Mouse (Mus musculus): Measurements from ENCODE around the gene Map4. TPM values are rescaled to one million over a fixed set of nuclear protein-coding genes. Genes with fewer than 3 reads are reported as not detected.
"Not testable (repeated sequence)": the region's sequence is repeated elsewhere in the genome, so short reads cannot be mapped to it uniquely, and the experiment has no call there.

Gene Map4
- polyA plus RNA-seq, 1 experiment from 2014 or later, result 54.4 TPM

DNA sequence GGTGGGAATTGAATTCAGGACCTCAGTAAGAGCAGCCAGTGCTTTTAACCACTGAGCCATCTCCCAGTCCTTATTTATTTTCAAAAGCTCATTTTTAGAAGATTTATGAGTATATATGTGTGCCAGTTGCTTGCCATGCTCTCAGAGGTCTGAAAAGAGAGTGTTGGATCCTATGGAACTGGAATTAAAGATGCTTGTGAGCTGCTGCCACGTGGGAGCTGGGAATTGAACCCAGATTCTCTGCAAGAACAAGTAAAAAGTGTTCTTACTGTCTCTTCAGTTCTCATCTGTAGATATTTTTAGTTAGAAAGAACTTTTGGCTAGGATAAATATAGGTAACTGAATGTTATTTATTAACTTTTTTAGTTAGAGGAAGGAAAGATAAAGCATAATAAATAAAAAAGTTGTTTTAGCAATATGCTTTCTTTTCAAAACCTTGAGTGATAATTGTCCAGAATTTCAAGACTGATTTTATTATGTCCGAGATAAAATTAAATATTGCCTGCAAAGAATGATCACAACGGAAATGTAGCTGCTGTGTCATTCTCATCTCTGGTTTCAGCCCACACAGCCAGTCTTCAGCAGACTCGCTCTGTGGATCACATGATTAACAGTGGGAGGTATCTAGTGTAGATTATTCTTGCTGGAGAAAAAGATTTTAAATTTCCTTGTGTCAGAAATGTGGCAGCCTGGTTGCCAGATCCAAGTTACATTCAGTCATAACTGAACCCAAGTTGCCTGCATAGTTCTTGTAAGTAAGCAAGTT is 37.3 kb downstream of the Map4 start:
- 0 out of 2 replicates have a peak overlapping the region, but pooled peaks have one; percentile 5 for H3K4me2 ChIP-seq (replicated peaks)
- 38% methylated on average over 4 of the region's 4 CpGs for WGBS
- no peaks in the 10 kb centered on the region for H3K27me3 ChIP-seq (replicated peaks)
- H3K9me3 ChIP-seq, result no peaks in the 10 kb centered on the region
- no peak overlapping the region for H3K9ac ChIP-seq
- H3K4me1 ChIP-seq (replicated peaks), result 0 out of 2 replicates have a peak, but pooled peaks cover 2% of the 10 kb centered on the region
- peak overlapping the region; percentile 17; the same call in 1 of the 2 replicates for H3K27ac ChIP-seq
- H3K4me3 ChIP-seq (replicated peaks), result no peak overlapping the region
- ATAC-seq, result peak; percentile 83
- H3K36me3 ChIP-seq, result no peaks in the 10 kb centered on the region

GRCm38 (mm10) chr9:109969181-109969580 is 37.9 kb downstream of the Map4 start:
- Histone ChIP-seq H3K36me3 (no peaks in the 10 kb centered on the region), H3K4me1 (replicated peaks) (0 out of 2 replicates have a peak, but pooled peaks cover 2% of the 10 kb centered on the region), H3K4me2 (replicated peaks) (0 out of 2 replicates have a peak overlapping the region, but pooled peaks have one; percentile 5), H3K27ac (no peak overlapping the region; the same call in 1 of the 2 replicates), H3K27me3 (replicated peaks) (no peaks in the 10 kb centered on the region), H3K9ac (no peak overlapping the region), H3K9me3 (no peaks in the 10 kb centered on the region), H3K4me3 (replicated peaks) (no peak overlapping the region)
- WGBS, result 54% methylated on average over 3 of the region's 3 CpGs
- peak; percentile 24; the same call in 1 of the 2 replicates for ATAC-seq

- H3K27me3 ChIP-seq (replicated peaks), result no peaks in the 10 kb centered on the region
- no peak overlapping the region for H3K4me2 ChIP-seq (replicated peaks)
- H3K9ac ChIP-seq, result no peak overlapping the region
- no peaks in the 10 kb centered on the region for H3K9me3 ChIP-seq
- H3K36me3 ChIP-seq, result no peaks in the 10 kb centered on the region
- H3K27ac ChIP-seq, result no peak overlapping the region
- H3K4me1 ChIP-seq (replicated peaks), result 0 out of 2 replicates have a peak, but pooled peaks cover 2% of the 10 kb centered on the region
- no peak overlapping the region for H3K4me3 ChIP-seq (replicated peaks)
- ATAC-seq, result no peak
- WGBS, result 68% methylated on average over 4 of the region's 4 CpGs
Measured at GRCm38 (mm10) chr9:109969792-109970336, 38.6 kb downstream of the Map4 start.

DNA sequence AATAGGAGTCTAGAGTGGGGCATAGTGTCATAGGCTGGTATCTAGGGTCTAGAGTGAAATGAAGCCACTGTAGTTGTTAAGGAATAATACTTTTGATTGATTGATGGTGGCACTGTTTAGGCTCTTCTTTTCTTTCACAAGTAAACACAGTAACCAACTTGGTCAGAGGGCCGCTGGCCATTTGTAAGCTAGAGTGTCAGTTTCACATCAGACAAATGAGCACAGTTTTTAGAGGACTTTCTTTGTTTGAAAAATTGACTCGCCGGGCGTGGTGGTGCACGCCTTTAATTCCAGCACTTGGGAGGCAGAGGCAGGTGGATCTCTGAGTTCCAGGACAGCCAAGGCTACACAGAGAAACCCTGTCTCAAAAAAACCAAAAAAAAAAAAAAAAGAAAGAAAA is 40.5 kb downstream of the Map4 start:
- not testable (repeated sequence) for H3K36me3 ChIP-seq; H3K27me3 ChIP-seq (replicated peaks); ATAC-seq; H3K4me2 ChIP-seq (replicated peaks); H3K27ac ChIP-seq; H3K4me1 ChIP-seq (replicated peaks); H3K9me3 ChIP-seq; H3K9ac ChIP-seq; H3K4me3 ChIP-seq (replicated peaks)
- 96% methylated on average over 5 of the region's 5 CpGs for WGBS

DNA sequence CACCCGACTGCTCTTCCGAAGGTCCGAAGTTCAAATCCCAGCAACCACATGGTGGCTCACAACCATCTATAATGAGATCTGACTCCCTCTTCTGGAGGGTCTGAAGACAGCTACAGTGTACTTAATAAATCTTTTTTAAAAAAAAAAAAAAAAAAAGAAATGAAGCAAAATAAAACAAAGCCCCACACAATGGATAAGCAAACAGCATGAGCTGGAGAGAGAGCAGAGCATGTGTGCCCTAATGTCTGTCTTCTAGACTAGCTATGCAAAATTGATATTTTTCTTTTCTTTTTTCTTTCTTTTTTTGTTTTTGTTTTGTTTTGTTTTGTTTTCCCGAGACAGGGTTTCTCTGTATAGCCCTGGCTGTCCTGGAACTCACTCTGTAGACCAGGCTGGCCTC is 49.0 kb downstream of the Map4 start:
- WGBS, result 95% methylated on average over 4 of the region's 4 CpGs
- H3K36me3 ChIP-seq; H3K9me3 ChIP-seq; H3K27me3 ChIP-seq (replicated peaks); H3K27ac ChIP-seq; H3K4me3 ChIP-seq (replicated peaks); H3K9ac ChIP-seq; H3K4me1 ChIP-seq (replicated peaks); H3K4me2 ChIP-seq (replicated peaks); ATAC-seq: not testable (repeated sequence)

- Histone ChIP-seq H3K27ac (no peak overlapping the region), H3K9ac (no peak overlapping the region), H3K36me3 (peaks cover 4% of the 10 kb centered on the region; the same call in 1 of the 2 replicates), H3K27me3 (replicated peaks) (no peaks in the 10 kb centered on the region), H3K4me1 (replicated peaks) (no peaks in the 10 kb centered on the region), H3K4me2 (replicated peaks) (no peak overlapping the region), H3K4me3 (replicated peaks) (no peak overlapping the region), H3K9me3 (no peaks in the 10 kb centered on the region)
- WGBS, result 31% methylated on average over 4 of the region's 4 CpGs
- ATAC-seq, result peak; percentile 81
Measured at GRCm38 (mm10) chr9:109985416-109985815, 54.2 kb downstream of the Map4 start.

- H3K4me1 ChIP-seq (replicated peaks), result no peaks in the 10 kb centered on the region
- WGBS, result 92% methylated on average over 1 of the region's 1 CpGs
- H3K9ac ChIP-seq, result no peak overlapping the region
- H3K36me3 ChIP-seq, result no peaks in the 10 kb centered on the region
- no peak overlapping the region for H3K27ac ChIP-seq
- H3K9me3 ChIP-seq, result no peaks in the 10 kb centered on the region
- H3K4me3 ChIP-seq (replicated peaks), result no peak overlapping the region
- no peak for ATAC-seq
- H3K27me3 ChIP-seq (replicated peaks), result no peaks in the 10 kb centered on the region
- H3K4me2 ChIP-seq (replicated peaks), result no peak overlapping the region
Measured at GRCm38 (mm10) chr9:109989084-109989483, 57.8 kb downstream of the Map4 start.

GRCm38 (mm10) chr9:109997441-109997840 is 66.2 kb downstream of the Map4 start:
- H3K4me3 ChIP-seq (replicated peaks), result no peak overlapping the region
- no peaks in the 10 kb centered on the region for H3K9me3 ChIP-seq
- no peaks in the 10 kb centered on the region for H3K27me3 ChIP-seq (replicated peaks)
- ATAC-seq, result no peak
- no peaks in the 10 kb centered on the region for H3K4me1 ChIP-seq (replicated peaks)
- 94% methylated on average over 4 of the region's 4 CpGs for WGBS
- H3K27ac ChIP-seq, result no peak overlapping the region
- no peaks in the 10 kb centered on the region for H3K36me3 ChIP-seq
- no peak overlapping the region for H3K9ac ChIP-seq
- no peak overlapping the region for H3K4me2 ChIP-seq (replicated peaks)

GRCm38 (mm10) chr9:110001946-110002345 is 70.7 kb downstream of the Map4 start:
- H3K4me3 ChIP-seq (replicated peaks), result no peak overlapping the region
- 71% methylated on average over 1 of the region's 1 CpGs for WGBS
- no peaks in the 10 kb centered on the region for H3K9me3 ChIP-seq
- H3K27me3 ChIP-seq (replicated peaks), result no peaks in the 10 kb centered on the region
- no peaks in the 10 kb centered on the region for H3K4me1 ChIP-seq (replicated peaks)
- H3K4me2 ChIP-seq (replicated peaks), result no peak overlapping the region
- H3K27ac ChIP-seq, result no peak overlapping the region
- no peak overlapping the region for H3K9ac ChIP-seq
- no peak for ATAC-seq
- no peaks in the 10 kb centered on the region for H3K36me3 ChIP-seq

GRCm38 (mm10) chr9:110002413-110002812 is 71.2 kb downstream of the Map4 start:
- WGBS, result 90% methylated on average over 3 of the region's 3 CpGs
- Histone ChIP-seq H3K36me3 (no peaks in the 10 kb centered on the region), H3K4me3 (replicated peaks) (no peak overlapping the region), H3K27ac (no peak overlapping the region), H3K27me3 (replicated peaks) (no peaks in the 10 kb centered on the region), H3K4me1 (replicated peaks) (no peaks in the 10 kb centered on the region), H3K4me2 (replicated peaks) (no peak overlapping the region), H3K9me3 (no peaks in the 10 kb centered on the region), H3K9ac (no peak overlapping the region)
- no peak for ATAC-seq

DNA sequence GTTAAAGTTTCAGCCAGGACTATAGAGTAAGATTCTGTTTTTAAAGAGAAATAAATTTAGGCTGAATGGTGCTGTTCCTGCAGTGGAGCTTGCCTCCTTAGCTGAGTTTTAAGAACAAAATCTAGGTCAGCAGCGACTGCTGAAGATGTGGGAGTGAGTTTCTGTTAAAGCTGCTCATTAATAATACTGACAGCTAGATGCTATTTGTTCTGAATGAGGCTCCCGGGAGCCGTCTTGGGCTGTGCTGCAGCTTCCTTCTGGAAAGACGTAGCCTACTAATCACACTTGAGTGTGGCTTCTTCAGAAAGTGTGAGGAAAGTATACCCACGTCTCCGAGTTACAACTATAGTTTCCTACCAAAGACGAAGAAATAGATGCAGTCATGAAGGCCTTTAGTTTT is 88.0 kb downstream of the Map4 start:
- H3K9ac ChIP-seq, result no peak overlapping the region
- ATAC-seq, result no peak
- WGBS, result 37% methylated on average over 7 of the region's 7 CpGs
- H3K36me3 ChIP-seq, result no peaks in the 10 kb centered on the region
- no peak overlapping the region for H3K4me2 ChIP-seq (replicated peaks)
- no peaks in the 10 kb centered on the region for H3K4me1 ChIP-seq (replicated peaks)
- no peaks in the 10 kb centered on the region for H3K27me3 ChIP-seq (replicated peaks)
- no peaks in the 10 kb centered on the region for H3K9me3 ChIP-seq
- H3K27ac ChIP-seq, result no peak overlapping the region
- H3K4me3 ChIP-seq (replicated peaks), result no peak overlapping the region

GRCm38 (mm10) chr9:110020405-110020804 is 89.1 kb downstream of the Map4 start:
- H3K4me1 ChIP-seq (replicated peaks), result no peaks in the 10 kb centered on the region

DNA sequence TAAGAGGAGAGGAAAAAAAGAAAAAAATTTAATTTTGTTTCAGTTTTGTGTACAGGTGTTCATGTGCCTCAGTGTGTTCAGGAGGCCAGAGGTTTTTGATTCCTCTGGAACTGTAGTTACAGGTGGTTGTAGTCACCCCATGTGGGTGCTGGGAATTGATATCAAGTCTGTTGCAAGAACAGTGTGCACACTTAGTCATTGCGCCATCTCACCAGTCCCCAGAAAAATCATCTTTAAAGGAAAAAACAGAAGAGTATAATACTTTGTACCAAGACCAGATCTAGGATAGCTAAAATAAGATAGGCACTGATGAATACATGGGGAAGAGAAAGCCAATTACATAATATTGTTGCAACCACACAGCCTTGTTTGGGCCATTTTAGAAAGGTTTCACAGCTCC is 90.2 kb downstream of the Map4 start:
- no peaks in the 10 kb centered on the region for H3K27me3 ChIP-seq (replicated peaks)
- no peak overlapping the region for H3K9ac ChIP-seq
- ATAC-seq, result no peak
- 97% methylated on average over 1 of the region's 1 CpGs for WGBS
- H3K27ac ChIP-seq, result no peak overlapping the region
- H3K9me3 ChIP-seq, result no peaks in the 10 kb centered on the region
- no peaks in the 10 kb centered on the region for H3K36me3 ChIP-seq
- no peak overlapping the region for H3K4me2 ChIP-seq (replicated peaks)
- H3K4me3 ChIP-seq (replicated peaks), result no peak overlapping the region
- H3K4me1 ChIP-seq (replicated peaks), result no peaks in the 10 kb centered on the region

More at GRCm38 (mm10) chr9:110020405-110020804, 89.1 kb downstream of the Map4 start:
- no peak overlapping the region for H3K4me2 ChIP-seq (replicated peaks)
- no peak overlapping the region for H3K27ac ChIP-seq
- no peaks in the 10 kb centered on the region for H3K36me3 ChIP-seq
- no peak overlapping the region for H3K9ac ChIP-seq
- 78% methylated on average over 5 of the region's 5 CpGs for WGBS
- no peaks in the 10 kb centered on the region for H3K9me3 ChIP-seq
- H3K4me3 ChIP-seq (replicated peaks), result no peak overlapping the region
- no peak for ATAC-seq
- no peaks in the 10 kb centered on the region for H3K27me3 ChIP-seq (replicated peaks)
